Mouse (Mus musculus): ENCODE measurements around the gene Sectm1b. TPM values are rescaled to one million over a fixed set of nuclear protein-coding genes. Genes with fewer than 3 reads are reported as not detected.
"Not testable (repeated sequence)": the region's sequence is repeated elsewhere in the genome, so short reads cannot be mapped to it uniquely, and the experiment has no call there.

Gene Sectm1b
- total RNA-seq, 2 experiments from 2014 or later = not detected

- DNase-seq = no peak
- intact Hi-C loops (cut with DNase I) = no loop called here
These were observed 17.0 kb upstream of the Sectm1b start for GRCm38 (mm10) chr11:121080330-121080729.

GRCm38 (mm10) chr11:121075655-121076054, 12.3 kb upstream of the Sectm1b start:
- no peak for DNase-seq
- intact Hi-C loops (cut with DNase I) = no loop called here

DNA sequence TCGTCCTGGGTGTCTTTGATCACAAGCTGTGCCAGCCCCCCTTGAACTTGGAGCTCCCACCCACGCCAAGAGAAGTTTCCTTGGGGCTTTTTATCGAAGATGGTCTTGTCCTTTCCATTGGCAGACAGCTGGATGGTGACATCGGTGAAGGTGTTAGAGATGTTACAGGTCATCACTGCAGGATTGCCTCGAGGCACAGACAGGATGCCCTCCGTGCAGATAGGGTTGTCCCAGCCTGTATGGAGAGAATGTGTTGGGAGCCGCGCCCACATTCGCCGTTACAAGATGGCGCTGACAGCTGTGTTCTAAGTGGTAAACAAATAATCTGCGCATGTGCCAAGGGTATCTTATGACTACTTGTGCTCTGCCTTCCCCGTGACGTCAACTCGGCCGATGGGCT, 6.3 kb upstream of the Sectm1b start:
- intact Hi-C loops (cut with DNase I); DNase-seq: not testable (repeated sequence)

GRCm38 (mm10) chr11:121067895-121068294, 4.5 kb upstream of the Sectm1b start:
- no peak for DNase-seq
- intact Hi-C loops (cut with DNase I) = no loop called here

GRCm38 (mm10) chr11:121064197-121064596, 828 bp upstream of the Sectm1b start:
- intact Hi-C loops (cut with DNase I) = no loop called here

DNA sequence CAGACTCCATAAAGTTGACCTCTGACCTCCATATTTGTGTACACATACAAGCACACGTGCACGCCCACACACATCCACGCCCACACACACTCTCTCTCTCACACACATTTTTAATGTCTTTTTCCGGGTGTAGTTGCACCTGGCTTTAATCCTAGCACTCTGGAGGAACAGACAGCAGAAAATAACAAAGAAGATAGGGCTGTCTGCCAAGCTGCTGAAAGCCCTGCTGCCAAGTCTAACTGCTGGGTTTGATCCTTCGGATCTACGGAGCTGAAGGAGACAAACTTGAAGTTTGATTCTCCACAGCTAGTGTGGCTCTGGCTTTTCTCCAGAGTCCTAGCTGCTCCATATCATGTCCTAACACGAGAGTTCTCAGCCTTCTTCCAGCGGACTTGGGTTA, 1.8 kb downstream of the Sectm1b start:
- intact Hi-C loops (cut with DNase I) = no loop called here
- no peak for DNase-seq

More at GRCm38 (mm10) chr11:121064197-121064596, 828 bp upstream of the Sectm1b start:
- DNase-seq = no peak

DNA sequence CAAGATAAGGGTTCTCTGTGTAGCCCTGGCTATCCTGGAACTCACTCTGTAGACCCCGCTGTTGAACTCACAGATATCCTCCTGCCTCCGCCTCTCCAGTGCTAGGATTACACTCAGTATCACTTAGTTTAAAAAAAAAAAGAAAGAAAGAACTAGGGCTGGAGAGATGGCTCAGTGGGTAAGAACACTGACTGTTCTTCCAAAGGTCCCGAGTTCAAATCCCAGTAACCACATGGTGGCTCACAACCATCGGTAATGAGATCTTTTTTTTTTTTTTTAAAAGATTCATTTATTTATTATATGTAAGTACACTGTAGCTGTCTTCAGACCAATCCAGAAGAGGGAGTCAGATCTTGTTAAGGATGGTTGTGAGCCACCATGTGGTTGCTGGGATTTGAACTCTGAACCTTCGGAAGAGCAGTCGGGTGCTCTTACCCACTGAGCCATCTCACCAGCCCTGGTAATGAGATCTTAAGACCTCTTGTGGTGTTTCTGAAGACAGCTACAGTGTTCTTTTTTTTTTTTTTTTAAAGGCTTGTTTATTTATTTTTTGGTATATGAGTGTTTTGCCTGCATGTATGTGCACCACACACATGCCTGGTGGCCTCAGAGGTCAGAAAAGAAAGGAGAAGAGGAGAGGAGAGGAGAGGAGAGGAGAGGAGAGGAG, 2.8 kb downstream of the Sectm1b start:
- intact Hi-C loops (cut with DNase I); DNase-seq: not testable (repeated sequence)

DNA sequence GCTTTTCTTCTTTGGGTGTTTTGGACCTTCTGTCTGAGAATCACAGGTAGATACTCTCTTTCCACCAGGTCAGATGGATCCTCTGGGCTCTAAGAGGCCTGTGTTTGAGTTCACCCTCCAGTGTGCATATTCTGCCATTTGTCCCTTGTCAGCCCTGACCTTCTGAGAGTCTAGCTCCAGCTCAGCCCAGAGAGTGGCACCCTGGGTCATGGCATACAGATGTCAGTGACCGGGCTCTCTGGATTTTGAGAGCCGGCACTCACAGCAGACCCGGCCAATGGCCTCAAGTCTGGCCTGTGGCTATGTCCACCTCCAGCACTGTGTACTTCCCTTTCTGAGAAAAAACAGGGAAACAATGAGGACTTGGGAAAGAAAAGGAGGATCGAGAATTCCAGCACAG, 3.9 kb downstream of the Sectm1b start:
- DNase-seq = no peak
- intact Hi-C loops (cut with DNase I) = no loop called here

DNA sequence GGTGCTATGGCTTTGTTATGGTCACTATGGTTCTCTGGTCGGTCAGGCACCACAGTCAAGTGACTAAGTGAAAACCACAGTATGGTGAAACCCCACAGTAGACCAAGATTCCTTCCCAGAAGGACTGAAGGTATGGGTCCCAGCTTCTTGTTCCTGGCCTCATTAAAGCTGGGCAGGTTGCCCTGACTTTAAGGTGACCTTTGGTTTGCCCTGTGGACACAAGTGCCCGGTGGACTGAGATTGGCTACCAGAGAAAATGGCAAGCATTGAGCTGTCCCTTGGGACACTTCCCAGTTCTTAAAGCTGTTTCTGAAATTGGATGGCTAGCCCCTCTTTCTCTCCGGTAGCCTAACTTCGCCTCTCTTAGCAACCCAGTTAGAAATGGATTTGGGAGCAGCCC, 4.4 kb downstream of the Sectm1b start:
- intact Hi-C loops (cut with DNase I) = no loop called here
- DNase-seq = no peak

DNA sequence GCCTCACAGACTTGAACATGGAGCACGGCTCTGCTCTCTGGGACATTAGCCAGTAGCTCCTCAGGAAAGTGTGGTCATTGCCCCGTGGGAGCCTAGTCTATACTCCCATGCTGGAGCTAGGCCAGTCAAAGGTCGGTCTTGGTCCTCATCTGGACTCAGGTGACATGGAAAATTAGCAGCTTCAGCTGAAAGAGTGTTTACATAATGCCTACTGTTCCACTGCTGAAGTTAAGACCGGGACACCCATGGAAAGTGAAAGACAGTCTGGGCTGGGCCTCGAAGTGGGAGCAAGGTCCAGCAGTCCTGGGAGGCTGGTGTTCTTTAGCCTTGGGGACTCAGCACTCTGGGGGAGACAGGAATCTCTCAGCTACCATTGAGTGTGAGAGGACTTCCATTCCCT, 5.2 kb downstream of the Sectm1b start:
- intact Hi-C loops (cut with DNase I) = no loop called here

GRCm38 (mm10) chr11:121056536-121057236, 6.7 kb downstream of the Sectm1b start:
- DNase-seq = no peak
- intact Hi-C loops (cut with DNase I) = no loop called here

More for the DNA sequence above, 5.2 kb downstream of the Sectm1b start:
- DNase-seq = no peak

GRCm38 (mm10) chr11:121053536-121053935, 9.8 kb downstream of the Sectm1b start:
- intact Hi-C loops (cut with DNase I) = loop anchor here (5.0 kb wide), 1 partner anchor 84 kb away; no protein-coding TSS in a partner anchor
- DNase-seq = peak; percentile 80 to 81

DNA sequence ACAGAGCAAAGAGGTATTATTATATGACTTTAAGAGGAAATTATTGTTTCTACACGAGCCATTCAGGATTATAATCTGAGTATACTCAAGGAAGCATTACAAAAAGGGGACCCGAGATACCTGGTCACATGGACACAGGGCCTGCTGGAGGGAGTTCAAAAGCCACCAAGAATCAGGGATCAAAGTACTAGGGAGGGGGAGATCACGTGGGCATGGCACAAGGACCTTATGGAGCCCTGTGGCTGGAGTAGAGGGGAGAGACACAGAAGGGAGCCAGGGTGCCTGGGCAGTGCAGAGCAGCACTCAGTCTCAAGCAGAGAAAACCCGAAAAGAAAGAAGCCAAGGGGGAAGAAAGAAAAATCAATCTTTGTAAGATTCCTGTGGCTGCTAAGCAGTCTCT, 11.0 kb downstream of the Sectm1b start:
- intact Hi-C loops (cut with DNase I) = loop anchor here (5.0 kb wide), 1 partner anchor 85 kb away; no protein-coding TSS in a partner anchor
- no peak for DNase-seq

- no peak for DNase-seq
- intact Hi-C loops (cut with DNase I) = loop anchor here (5.0 kb wide), 1 partner anchor 86 kb away; no protein-coding TSS in a partner anchor
These were observed 11.6 kb downstream of the Sectm1b start for GRCm38 (mm10) chr11:121051793-121052192.

GRCm38 (mm10) chr11:121049840-121050239, 13.5 kb downstream of the Sectm1b start:
- intact Hi-C loops (cut with DNase I) = loop anchor here (5.0 kb wide), 1 partner anchor 87 kb away; no protein-coding TSS in a partner anchor
- no peak for DNase-seq

DNA sequence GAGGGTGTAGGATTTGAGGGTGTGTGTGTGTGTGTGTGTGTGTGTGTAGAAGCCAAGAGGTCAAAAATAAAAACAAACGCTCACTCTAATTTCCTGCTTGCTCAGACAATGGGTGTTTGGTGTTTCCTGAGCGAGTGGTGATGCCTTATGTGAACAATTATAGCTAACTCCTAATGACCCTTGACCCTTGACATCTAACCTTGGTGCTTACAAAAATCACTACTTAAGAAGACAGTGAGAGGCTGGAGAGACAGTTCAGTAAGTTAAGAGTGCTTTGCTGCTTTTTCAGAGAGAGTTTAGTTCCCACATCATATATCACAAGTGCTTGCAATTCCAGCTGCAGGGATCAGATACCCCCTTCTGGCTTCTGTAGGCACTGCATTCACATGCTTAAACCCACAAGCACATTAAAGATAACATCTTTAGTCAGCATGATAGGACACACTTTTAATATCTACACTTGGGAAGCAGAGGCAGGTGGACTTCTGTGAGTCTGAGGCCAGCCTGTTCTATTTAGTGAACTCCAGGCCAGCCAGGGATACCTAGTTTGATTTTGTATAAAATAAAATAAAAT, 15.5 kb downstream of the Sectm1b start:
- intact Hi-C loops (cut with DNase I) = no loop called here
- no peak for DNase-seq

DNA sequence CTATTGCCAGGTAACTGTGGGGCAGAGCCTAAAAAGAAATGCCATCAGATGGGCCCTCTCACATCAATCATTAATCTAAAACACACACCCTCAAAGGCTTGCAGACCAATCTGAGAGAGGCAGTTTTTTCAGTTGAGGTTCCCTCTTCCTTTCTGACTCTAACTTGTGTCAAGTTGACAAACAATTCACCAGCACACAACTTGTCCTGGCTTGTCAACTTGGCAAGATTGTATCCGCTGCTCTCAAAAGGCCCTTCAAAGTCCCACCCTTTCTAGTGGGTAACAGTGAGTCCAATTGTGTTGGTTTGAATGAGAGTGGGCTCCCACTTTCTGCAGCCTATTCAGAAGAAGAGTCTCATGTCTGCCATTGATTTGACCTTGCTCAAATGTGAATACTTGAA, 18.1 kb downstream of the Sectm1b start:
- intact Hi-C loops (cut with DNase I) = no loop called here
- no peak for DNase-seq

- DNase-seq; intact Hi-C loops (cut with DNase I): not testable (repeated sequence)
These were observed 20.3 kb downstream of the Sectm1b start for GRCm38 (mm10) chr11:121043025-121043424.

DNA sequence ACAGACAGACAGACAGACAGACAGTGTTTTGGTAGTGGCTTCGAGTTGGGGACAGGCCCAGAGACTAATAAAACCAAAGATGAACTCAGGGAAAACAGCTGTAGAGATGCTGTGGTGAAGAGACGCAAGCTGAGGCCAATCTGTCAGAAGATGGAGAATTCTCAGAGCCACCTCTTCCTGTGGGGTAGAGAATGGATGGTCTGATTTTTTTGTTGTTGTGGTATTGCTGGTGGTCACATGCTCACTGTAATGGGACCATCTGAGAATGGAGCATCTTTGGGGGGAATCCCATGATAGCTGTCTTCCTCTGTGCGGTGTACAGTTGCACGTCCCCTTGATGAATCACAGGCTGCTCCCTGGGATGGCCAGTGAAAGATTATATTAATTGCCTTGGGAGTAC, 20.9 kb downstream of the Sectm1b start:
- intact Hi-C loops (cut with DNase I) = no loop called here
- no peak for DNase-seq

DNA sequence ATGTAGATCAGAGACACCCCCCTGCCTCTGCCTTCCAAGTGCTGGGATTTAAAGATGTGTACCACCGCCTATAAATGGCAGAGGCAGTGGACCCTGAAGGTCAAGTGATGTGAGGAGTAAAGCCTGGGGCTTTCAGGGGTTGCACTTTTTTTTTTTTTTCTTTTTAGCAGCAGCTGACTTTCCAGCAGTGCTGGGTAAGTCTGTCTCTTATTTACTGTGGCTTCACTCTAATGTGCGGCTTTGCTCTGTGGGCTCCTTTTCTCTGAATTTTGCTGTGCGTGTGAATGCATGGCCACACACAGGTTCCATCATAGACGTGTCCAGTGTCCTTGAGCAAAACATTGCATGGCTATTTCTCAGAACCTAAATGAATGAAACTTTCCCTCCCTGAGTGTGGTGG, 21.7 kb downstream of the Sectm1b start:
- intact Hi-C loops (cut with DNase I) = loop anchor here (1.0 to 2.0 kb wide), 2 partner anchors 25 to 136 kb away; no protein-coding TSS in a partner anchor
- DNase-seq = no peak

GRCm38 (mm10) chr11:121041212-121041611, 22.2 kb downstream of the Sectm1b start:
- intact Hi-C loops (cut with DNase I) = loop anchor here (1.0 to 2.0 kb wide), 2 partner anchors 24 to 136 kb away; no protein-coding TSS in a partner anchor
- DNase-seq = peak; percentile 77 to 82
